Mouse (Mus musculus) T-helper 2 cell (primary cell): ENCODE data around the gene Cabp7.
"Not testable (repeated sequence)": the region's sequence is repeated elsewhere in the genome, so short reads cannot be mapped to it uniquely, and the experiment has no call there.

ENCODE experiments used
- in situ Hi-C: fragments of 300-600 bp; cut with MboI, MseI; formaldehyde crosslinking; loops from one replicate; pipeline ENCODE4 v1.15.1; 2025; ENCODE audit warnings: high pct_unique_total_duplicates

The Cabp7 gene

GRCm38 (mm10) chr11:4747285-4747684 lies 707 bp upstream of the Cabp7 start:
- in situ Hi-C loops = no loop called here

- in situ Hi-C loops = no loop called here
These were observed 609 bp downstream of the Cabp7 start for GRCm38 (mm10) chr11:4745969-4746368.

GRCm38 (mm10) chr11:4744691-4745090 lies 1.9 kb downstream of the Cabp7 start:
- in situ Hi-C loops = no loop called here

DNA sequence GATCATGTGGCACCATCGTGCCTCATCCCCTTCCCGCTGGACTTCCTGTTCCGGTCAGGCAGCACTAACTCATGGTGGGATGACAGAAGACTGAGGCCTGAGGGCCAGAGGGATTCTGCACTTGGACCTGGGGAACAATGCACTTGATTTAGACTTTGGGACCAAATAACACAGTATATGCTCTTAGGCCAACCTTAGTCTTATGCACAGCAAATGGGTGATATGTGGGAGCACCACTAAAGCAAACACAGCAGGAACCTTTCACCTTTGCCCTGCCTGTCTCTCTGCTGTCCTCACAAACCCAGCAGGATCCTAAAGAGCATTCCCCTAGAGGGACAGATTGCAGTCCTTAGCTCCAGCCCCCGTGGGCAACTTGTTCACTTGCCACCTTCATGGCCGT lies 5.8 kb downstream of the Cabp7 start:
- in situ Hi-C loops = no loop called here

GRCm38 (mm10) chr11:4738719-4739118 lies 7.9 kb downstream of the Cabp7 start:
- in situ Hi-C loops = no loop called here

- in situ Hi-C loops = no loop called here
These were observed 8.9 kb downstream of the Cabp7 start for GRCm38 (mm10) chr11:4737682-4738081.

DNA sequence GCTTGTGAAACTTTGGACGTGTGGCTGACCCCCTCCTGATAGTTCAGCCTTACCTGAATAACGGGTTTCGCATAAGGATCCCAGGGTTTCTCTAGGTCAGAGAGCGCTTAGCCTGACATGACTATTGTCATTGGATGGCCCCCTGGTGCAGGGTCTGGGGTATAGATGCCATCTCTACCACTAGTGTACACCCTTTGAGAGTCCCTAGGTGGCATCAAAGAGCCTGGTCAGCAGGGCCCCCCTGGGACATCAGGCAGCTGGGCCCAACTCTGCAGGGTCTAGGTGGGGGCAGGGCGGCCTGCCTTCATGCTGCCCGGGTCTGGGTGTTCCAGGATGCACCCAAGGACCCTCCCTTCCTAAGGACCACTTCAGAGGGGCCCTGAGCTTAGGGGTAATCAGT lies 10.2 kb downstream of the Cabp7 start:
- in situ Hi-C loops = no loop called here

- in situ Hi-C loops = no loop called here
These were observed 12.4 kb downstream of the Cabp7 start for GRCm38 (mm10) chr11:4734179-4734578.

DNA sequence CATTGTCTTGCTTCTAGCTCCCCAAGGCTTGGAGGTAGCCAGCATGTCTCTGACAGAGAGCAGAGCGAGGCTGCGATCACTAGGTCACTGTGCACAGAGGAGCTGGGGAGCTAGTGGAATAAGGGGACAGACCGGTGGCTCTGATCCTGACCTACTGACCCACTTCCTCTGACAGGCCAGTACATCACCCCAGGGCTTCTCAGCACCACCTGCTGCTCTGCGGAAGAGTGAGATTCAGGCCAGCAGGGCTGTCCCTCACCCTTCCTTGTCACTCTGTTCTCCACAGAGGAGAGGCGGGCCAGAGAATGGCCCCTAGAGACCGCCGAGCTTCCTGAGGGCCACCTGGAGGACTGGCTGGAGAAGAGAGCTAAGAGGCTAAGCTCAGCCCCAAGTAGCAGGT lies 14.8 kb downstream of the Cabp7 start:
- in situ Hi-C loops = no loop called here

GRCm38 (mm10) chr11:4730913-4731312 lies 15.7 kb downstream of the Cabp7 start:
- in situ Hi-C loops = no loop called here

DNA sequence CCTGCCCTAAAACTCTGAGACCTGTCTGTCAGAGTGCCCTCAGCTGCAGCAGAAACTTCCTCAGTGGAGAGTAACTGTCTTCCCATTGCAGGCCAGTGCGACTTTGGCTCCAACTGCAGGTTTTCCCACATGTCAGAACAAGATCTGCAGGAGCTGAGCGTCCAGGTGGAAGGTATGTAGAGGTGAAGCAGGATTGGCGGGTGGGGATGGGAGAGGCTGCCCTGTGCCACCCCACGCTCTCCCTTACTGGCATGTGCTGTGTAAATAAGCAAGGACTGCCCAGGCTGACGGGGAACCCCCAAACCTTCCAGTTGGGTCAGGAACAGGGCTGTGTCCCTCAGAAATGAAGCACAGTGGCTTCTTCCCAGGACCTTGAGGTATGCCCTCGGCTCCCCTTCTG lies 16.5 kb downstream of the Cabp7 start:
- in situ Hi-C loops = no loop called here

GRCm38 (mm10) chr11:4729603-4730002 lies 17.0 kb downstream of the Cabp7 start:
- in situ Hi-C loops = no loop called here

- in situ Hi-C loops = no loop called here
These were observed 24.9 kb downstream of the Cabp7 start for GRCm38 (mm10) chr11:4721728-4722127.

DNA sequence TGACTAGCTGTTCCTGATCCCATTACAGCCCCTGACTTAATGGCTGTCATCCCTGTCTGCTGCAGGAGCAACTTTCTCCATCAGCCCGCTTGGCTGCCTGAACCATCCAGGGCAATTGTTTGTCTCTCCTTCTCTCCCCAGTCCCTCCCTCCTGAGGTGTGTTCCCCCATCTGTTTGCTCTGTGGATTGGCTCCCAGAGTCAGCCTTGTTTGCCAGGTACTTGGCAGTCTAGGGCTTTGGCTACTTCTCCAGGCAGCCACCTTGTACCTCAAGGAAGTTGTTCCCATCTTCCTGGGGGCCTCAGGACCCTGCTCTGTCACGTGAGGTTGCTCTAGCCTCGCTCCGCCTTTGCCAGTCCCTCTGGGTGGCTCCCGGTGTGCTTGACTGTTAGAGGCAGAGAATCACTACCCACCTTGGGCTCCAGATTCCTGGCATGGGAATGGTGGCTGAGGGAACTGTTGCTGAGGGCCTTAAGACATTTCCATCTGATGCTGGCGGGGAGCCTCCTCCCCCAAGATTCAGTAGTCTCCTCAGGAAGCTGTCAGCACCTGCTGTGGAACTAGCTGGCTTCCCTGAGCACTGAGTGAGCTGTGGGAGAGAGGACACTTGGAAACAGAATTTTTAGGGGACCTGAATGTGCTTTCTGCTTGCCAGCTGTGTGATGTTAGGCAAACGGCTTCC lies 25.5 kb downstream of the Cabp7 start:
- in situ Hi-C loops = no loop called here

GRCm38 (mm10) chr11:4720393-4720792 lies 26.2 kb downstream of the Cabp7 start:
- in situ Hi-C loops = no loop called here

DNA sequence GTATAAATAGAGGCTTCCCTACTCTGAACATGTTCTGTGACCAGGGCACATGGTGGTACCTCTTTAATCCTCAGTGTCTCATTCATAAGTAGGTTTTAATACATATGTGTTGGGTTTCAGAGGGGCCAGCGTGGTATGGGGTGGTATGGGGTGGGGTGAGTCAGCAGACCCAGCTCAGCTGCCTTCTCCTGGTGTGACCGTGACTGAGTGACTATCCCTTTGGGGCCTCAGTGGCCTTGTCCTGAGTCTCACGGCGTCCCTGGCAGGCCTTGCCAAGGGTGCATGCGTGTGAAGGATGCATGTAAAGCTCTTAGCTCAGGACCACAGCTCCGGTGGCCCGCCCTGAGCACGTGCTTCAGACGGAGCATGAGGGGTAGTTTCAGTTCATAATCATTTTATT lies 26.6 kb downstream of the Cabp7 start:
- in situ Hi-C loops = no loop called here

GRCm38 (mm10) chr11:4718548-4718947 lies 28.0 kb downstream of the Cabp7 start:
- in situ Hi-C loops = no loop called here

DNA sequence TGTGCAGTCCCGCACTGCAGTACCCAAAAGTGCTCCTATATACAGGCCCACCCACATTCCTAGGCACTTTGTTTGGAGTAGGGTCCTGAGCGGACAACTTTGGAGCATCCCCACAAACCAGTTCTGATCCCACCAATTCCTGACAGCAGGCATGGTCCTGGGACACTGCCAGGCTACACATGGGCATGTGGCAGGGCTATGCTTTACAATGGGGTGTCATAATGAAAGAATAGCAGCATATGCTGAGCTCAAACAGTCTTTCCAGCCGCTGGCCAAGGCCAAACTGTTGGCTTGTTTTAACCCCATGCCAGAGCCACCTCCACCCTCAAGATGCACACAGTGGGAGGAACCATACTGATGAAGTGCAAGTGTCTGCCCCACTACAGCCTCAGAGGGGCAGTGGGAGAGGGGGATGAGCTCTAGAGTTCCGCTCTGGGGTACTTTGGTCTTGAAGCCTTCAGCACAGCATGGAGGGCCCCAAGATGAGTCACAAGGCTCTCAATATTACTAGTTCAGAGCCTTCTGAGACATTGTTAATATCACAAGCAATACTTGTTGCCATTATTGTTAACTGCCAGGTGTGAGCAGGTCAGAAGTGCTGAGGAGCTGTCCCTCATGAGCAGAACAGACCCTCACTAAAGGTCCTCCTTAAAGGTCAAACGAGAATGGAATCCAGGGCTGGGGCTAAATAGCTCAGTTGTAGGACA lies 29.9 kb downstream of the Cabp7 start:
- in situ Hi-C loops = no loop called here

GRCm38 (mm10) chr11:4715596-4715995 lies 31.0 kb downstream of the Cabp7 start:
- in situ Hi-C loops = no loop called here

DNA sequence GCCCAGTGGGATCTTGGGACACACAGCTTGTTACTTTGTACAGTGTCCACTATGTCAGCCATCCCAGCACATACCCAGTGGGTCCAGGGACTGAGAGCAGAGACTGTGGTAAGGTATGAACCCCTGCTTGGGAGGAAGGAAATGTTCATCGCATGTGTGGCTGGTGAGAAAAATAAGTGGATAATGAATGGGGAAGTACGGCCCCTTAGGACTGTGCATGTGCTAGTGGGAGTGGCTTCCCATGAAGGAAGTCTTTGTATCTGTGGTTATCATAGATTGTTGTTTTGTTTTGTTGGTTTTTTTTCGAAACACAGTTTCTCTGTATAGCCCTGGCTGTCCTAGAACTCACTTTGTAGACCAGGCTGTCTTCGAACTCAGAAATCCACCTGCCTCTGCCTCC lies 31.9 kb downstream of the Cabp7 start:
- in situ Hi-C loops = no loop called here

GRCm38 (mm10) chr11:4712822-4713221 lies 33.8 kb downstream of the Cabp7 start:
- in situ Hi-C loops = no loop called here

DNA sequence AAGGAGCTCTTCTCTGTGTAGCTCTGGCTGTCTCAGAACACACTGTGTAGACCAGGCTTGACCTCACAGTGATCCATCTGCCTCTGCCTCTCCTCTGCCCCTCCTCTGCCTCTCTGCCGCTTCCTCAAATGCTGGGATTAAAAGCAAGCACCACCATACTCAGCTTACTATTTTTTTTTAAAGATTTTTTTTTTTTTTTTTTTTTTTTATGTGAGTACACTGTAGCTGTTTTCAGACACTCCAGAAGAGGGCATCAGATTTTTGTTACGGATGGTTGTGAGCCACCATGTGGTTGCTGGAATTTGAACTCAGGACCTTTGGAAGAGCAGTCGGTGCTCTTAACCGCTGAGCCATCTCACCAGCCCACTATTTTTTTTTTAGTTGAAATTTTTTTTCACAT lies 36.4 kb downstream of the Cabp7 start:
- in situ Hi-C loops = not testable (repeated sequence)

GRCm38 (mm10) chr11:4705178-4705577 lies 41.4 kb downstream of the Cabp7 start:
- in situ Hi-C loops = no loop called here
